Mouse (Mus musculus): ENCODE results near the gene Mlf2.
A peak's percentile ranks its signal among the peaks of the same experiment; 100 is the strongest.
"Not testable (repeated sequence)": the region's sequence is repeated elsewhere in the genome, so short reads cannot be mapped to it uniquely, and the experiment has no call there.

Gene Mlf2

DNA sequence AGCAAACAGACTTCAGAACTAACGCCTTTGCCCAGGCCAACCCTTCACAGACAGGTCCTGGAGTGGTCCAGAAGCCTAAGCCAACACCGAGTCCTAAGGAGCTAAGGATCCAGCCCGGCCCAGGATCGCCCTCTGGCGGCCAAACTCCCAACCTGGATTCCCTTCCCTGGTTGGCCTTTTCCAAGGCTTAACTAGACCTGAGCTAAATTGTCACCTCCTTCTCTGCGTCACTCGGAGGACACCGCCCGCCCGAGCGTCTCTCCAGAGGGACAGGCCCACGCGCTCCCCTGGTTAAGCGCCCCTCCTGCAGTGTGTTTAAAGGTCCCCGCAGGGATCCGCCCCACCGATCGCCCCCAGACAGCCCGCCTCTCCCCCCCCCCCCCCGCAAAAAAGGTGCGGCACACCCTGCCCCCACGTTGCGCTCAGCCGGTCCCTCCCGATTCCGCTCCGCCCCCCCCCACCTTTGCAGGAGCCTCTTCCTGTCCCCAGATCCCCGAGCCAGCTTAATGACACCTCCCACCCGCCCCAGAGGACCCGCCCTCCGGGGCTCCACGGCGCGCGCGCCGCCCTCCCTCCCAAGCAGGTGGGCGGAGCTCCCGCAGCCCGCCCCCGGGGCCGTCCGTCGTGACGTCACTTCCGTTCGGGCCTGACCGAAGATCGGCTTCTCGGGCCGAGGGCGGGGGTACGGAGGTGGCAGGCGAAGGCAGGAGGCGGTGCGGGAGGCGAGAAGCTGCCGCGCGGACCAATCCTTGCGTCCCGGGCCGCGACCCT lies at the start of gene Mlf2:
TSS of gene Mlf2 (plus strand) at position 633 of the 771 bp plus-strand sequence.
- DNase-seq (ENCODE audit: low spot score) = peak; percentile 97

DNA sequence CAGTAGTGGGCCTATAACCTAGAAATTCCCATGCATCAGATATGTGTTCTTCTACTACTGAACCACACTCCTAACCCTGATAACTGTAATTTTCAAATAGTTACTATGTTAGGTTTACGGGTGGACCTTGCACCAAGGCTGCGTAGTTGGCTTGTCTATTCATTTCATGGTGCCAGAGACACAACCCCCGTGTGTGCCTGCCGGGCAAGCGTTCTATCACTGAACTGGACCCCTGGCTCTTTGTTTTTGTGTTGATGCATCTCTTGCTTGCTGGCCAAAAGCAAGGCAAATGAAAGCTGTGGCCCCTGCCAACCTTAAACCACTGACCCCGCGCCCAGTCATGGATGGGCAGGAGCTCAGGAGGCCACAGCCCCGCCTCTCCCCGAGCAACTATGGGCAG lies 49.4 kb upstream of the Mlf2 start:
- no peak for DNase-seq (ENCODE audit: low spot score)

DNA sequence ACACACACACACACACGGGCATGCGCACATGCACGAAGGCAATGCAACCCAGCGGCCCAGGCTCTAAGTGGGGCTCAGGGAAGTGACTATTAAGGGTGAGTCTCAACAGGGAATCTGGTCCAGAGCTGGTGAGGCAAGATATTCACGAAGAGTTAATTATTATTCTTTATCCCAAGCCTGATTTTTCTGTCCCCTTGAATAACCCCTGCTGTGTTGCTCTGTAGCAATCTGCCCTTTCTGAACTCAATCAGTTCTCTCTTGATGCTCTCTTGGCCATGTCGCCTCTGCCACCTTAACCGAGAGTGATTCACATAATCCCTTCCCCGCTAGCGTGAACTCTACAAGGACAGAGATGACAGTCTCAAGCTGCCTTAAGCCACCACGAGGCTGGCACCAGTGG lies 47.8 kb upstream of the Mlf2 start:
- no peak for DNase-seq (ENCODE audit: low spot score)

DNA sequence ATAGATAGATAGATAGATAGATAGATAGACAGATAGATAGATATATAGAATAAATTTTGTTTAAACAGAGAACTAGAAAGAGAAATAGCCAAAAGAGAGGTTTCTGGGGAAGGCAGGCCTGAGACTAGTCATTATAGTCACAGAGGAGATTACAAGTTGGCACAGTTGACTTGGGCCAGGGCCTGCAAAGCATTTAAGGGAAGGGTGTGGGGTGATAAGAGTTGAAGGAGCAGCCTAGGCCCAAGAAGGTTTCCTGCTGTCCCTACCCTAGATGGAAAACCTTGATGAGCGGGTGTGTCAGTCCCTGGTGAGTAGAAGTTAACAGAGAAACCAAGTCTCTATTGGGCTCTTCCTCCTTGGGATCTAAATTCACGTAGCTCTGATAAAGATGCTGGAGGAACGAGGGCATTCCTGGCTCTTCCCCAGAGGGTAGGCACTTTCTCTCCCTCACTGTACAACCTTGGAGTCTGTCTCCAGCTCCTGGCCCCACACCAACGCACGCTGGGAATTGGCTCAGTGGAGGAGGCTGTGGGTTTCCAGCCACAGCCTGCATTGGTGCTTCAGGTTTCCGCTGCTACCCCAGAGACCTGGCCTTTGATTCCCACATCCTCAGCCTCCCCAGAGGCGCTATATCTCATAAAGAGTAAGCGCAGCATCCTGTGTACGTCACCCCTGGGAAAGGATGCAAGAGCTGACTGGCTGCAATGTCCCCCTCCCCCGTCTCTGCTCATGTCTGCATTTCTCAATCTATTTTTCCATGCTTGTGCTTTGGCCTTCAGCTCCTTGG lies 46.3 kb upstream of the Mlf2 start:
- peak; percentile 90 for DNase-seq (ENCODE audit: low spot score)

DNA sequence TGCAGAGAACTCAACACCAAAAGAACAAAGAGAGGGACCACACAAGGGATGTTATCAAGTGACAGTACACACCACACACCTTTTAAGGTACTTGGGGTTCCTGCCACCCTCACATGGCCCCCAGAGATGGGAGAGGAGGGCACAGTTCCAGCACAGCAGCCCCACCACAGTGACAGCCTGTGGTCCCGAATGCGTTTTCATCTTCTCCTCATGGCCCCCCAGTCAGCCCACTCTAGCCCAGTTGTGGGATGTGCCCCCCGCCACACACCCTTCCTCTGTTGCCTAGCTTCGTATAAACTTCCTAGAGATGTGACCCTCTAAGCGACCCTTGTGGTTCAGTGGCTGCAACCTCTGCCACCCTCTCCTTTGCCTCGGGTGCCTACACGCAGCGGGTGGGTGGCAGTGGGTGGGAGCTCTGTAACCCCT lies 45.2 kb upstream of the Mlf2 start:
- DNase-seq (ENCODE audit: low spot score) = peak; percentile 69

DNA sequence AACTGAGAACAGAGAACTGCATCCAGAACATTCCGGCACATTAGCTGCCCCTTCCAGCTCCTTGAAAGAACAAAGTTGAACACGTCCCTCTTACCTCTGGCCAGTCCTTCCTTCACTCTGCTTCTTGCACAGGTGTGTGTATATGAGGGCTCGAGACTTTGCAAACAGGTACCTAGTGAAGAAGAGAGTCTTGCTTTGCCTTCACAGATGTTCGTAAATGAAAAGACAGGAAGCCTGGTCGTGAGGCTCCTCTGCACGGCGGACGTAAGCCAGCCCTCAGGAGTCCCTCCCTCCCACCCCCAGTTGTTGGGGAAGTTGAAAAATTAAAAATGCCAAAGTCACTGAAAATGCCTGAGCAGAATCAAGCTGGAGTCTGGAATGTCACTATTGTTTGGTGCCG lies 43.2 kb upstream of the Mlf2 start, which contains the start of gene Cd4:
TSS of gene Cd4 (minus strand) at position 236 of the 400 bp plus-strand sequence.
- peak; percentile 28 for DNase-seq (ENCODE audit: low spot score)

- DNase-seq (ENCODE audit: low spot score) = no peak
Observed at GRCm38 (mm10) chr6:124888555-124889125, 42.5 kb upstream of the Mlf2 start.

DNA sequence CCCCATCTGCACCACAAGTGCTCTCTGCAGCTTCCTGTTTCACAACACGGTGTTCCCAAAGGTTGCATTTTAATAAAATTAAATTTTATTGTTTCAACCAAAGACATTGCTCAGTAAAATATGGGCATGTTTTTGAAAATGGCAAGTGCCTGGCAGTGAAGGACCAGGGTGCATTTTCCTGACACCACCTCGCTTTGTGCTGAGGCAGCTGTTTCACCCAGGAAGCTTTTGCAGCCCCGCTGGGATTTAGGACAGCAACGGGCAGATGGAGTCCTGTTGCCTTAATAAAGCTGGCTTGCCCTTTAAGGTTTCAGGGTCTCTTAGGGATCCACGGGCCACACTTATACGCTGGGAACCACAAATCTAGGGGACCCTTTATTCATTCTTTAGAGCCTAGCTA lies 40.2 kb upstream of the Mlf2 start:
- DNase-seq (ENCODE audit: low spot score) = no peak

DNA sequence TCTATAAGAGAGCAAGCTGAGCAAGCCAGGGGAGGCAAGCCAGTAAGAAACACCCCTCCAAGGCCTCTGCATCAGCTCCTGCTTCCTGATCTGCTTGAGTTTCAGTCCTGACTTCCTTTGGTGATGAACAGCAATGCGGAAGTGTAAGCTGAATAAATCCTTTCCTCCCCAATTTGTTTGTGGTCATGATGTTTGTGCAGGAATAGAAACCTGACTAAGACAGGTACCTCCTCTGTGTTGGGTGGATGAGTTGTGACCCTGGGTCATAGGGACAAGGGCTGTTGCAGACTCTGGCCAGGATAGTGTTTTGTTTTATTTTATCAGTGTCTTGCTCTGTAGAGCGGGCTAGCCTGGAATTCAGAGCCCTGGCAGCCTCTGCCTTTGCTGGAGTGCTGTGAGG lies 37.1 kb upstream of the Mlf2 start:
- DNase-seq (ENCODE audit: low spot score) = not testable (repeated sequence)

DNA sequence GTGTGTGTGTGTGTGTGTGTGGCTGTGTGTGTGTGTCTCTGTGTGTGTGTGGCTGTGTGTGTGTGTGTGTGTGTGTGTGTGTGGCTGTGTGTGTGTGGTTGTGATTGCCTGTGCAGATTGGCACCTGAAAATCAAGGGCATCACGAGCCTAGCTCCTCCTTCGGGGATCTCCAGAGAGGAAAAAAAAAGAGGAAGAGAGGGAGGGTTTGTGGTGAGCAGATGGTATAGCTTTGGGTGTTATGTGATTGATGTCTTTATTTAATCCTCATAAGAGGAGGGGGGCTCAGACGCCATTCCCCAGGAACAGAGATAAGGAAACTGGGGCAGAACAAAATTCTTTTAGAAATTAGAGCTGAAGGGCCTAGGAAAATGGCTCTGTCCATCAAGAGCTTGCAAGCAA lies 32.8 kb upstream of the Mlf2 start:
- peak; percentile 65 for DNase-seq (ENCODE audit: low spot score)

DNA sequence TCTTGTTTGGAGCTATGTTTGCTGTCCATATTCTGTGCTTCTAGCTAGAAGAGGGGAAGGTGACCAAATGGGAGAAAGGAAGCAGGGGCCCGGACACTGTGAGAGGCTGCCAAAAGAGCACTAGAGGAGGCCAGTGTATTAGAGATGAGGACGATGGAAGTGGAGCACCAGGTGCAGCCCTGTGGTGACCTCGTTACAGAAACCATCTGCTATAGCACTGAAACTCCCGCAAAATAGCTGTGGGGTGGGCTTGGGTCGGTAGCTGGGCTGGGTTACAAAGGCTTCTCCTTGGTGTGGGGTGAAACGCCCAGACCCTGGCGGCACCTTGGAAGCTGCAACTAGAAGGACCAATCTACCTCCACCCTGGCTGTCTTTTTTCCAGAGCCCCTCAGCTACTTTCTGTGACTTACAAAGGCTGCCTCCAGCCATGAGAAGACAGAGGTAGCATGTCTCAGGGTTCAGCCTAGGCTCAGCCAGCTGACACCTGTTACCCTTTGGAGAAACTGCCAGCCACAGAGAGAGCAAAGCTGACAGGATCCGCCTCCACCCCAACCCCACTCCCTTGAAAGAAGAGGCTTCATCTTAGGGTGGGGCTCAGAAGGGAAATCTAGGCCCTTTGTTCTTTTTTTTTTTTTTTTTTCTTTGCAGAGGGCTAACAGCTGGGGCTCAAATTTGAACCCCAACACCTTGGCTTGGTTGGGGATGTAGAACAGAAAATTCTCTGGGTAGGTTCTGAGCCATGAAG lies 31.0 kb upstream of the Mlf2 start:
- peak; percentile 64 for DNase-seq (ENCODE audit: low spot score)

- peak; percentile 19 for DNase-seq (ENCODE audit: low spot score)
Observed at GRCm38 (mm10) chr6:124900801-124901480, 30.2 kb upstream of the Mlf2 start.

DNA sequence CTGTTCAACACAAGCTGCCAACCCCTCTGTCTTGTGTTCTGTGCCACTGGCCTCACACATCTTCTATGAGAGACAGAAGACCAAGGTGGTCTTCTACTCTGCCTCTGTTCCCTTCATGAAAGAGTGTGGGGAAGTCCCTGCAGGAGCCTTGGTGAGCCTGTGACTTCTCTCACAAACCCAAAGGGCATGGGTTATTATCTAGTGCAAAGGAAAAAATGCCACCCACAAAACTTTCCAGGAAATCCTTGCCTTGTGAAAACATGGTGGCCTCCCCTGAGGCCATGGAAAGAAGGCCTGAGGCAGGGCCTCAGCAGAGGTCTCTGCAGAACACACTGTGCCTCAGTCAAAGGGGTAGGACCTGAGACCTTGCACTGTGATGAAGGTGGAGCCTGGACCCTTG lies 29.3 kb upstream of the Mlf2 start:
- DNase-seq (ENCODE audit: low spot score) = no peak

DNA sequence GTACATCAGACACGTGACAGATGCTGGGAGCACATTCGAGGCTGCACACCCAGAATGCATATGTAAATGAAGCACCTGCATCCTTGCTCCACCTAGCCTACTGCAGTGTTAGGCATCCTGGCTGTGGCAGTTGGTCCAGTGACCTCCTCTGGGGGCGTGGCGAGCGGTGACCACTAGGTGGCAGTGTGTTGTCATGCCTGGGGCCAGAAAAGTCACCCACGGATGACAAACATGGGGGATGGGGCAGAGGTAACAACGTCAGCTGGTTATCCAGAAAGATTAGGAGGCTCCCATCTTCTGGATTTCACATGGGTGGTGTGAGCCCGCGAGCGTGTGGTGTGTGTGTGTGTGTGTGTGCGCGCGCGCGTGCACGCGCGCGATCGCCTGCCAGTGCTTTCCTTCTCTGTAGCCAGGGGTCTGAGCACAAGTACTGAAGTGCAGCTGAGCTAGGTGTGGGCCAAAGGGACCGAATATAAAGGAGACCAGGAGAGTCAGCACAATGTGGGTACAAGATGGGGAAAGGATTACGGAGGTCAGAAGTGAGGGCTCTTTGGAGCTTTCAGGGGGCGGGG lies 27.5 kb upstream of the Mlf2 start:
- peak; percentile 91 for DNase-seq (ENCODE audit: low spot score)

DNA sequence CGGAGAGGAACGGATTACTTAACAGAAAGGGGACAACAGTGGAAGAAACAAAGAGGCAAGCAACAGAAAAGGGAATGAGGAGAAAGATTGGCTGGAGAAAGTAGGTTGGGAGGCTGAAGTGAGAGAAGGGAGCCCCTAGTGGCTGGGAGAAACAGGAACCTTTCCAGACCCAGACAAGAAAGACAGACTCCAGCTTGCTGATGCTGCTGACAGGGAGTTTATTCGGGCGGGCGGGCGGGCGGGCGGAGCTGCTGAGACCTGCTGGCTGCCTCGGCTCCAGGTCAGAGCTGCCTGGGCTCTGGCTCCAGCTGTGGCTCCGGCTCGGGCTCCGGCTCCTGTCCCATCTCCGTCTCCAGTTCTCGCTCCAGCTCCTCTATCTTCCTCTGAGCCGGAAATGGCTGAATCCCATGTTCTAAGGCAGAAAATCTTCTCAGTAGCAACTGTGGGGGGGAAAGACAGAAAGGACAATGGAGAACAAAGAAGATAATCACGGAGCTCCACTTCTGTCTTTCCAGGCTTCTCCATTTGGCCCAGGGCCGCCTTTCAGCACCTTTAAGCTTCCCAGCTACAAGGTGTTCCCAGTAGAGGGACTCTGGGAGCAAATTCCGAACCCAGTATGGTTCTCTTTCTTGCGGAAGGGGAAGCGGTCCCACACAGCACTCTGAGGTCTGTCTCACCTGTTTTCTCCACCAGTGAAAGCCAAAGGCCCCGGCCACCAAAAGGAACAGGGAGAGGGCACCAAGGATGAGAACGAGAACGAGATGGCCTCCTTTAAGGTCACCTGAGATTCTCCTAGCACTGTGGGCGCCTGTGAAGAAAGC lies 26.8 kb upstream of the Mlf2 start:
- peak; percentile 26 for DNase-seq (ENCODE audit: low spot score)

GRCm38 (mm10) chr6:124904991-124905860 lies 26.0 kb upstream of the Mlf2 start:
- no peak for DNase-seq (ENCODE audit: low spot score)

- no peak for DNase-seq (ENCODE audit: low spot score)
Observed at GRCm38 (mm10) chr6:124907767-124908166, 23.4 kb upstream of the Mlf2 start.

DNA sequence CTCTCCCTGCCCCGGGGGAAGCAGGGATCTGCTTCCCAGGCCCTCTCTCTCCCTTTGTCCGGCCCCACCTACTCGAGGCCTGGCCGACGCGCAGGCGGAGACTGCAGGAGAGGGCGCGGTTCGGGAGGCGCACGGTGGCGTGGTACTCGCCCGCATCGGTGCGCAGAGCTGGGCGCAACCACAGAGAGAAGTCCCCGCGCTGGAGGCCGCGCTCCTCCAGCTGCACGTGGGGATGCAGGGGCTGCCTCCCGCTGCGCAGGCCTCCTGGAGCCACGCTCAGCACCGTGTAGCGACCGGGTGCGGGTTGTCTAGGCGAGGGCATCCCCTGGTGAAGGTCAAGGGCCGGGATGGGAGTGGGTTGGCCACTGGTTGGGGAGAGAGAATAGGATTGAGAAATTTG lies 21.2 kb upstream of the Mlf2 start:
- no peak for DNase-seq (ENCODE audit: low spot score)

- no peak for DNase-seq (ENCODE audit: low spot score)
Observed at GRCm38 (mm10) chr6:124911533-124912218, 19.5 kb upstream of the Mlf2 start, which contains the start of gene Lag3. Gene Lag3, minus strand, starts transcription at chr6:124911705.
